Mouse (Mus musculus) brain, embryonic 14.5 days (tissue): ENCODE measurements at regions not wholly inside any gene's neighbourhood (a gene's known extent, or its start where the extent isn't known, plus 50 kb on each side); places are given as distances from the start of the nearest gene placed in this dataset.

Source experiments
- CTCF ChIP-seq: fragments of 200-500 bp; IDR thresholded peaks from 2 replicates; pipeline ENCODE4 v1.5.1; 2012; ENCODE audit warnings: inconsistent platforms, mild to moderate bottlenecking, moderate library complexity, borderline replicate concordance; ENCODE audit not compliant: insufficient read depth, insufficient read length; ENCODE audit errors: extremely low read depth
- POLR2A ChIP-seq: fragments of 200-500 bp; IDR thresholded peaks from 2 replicates; pipeline ENCODE4 v1.6.1; 2012; ENCODE audit warnings: mild to moderate bottlenecking, inconsistent platforms, borderline replicate concordance; ENCODE audit not compliant: poor library complexity, insufficient read depth, insufficient read length, severe bottlenecking; ENCODE audit errors: extremely low read depth

DNA sequence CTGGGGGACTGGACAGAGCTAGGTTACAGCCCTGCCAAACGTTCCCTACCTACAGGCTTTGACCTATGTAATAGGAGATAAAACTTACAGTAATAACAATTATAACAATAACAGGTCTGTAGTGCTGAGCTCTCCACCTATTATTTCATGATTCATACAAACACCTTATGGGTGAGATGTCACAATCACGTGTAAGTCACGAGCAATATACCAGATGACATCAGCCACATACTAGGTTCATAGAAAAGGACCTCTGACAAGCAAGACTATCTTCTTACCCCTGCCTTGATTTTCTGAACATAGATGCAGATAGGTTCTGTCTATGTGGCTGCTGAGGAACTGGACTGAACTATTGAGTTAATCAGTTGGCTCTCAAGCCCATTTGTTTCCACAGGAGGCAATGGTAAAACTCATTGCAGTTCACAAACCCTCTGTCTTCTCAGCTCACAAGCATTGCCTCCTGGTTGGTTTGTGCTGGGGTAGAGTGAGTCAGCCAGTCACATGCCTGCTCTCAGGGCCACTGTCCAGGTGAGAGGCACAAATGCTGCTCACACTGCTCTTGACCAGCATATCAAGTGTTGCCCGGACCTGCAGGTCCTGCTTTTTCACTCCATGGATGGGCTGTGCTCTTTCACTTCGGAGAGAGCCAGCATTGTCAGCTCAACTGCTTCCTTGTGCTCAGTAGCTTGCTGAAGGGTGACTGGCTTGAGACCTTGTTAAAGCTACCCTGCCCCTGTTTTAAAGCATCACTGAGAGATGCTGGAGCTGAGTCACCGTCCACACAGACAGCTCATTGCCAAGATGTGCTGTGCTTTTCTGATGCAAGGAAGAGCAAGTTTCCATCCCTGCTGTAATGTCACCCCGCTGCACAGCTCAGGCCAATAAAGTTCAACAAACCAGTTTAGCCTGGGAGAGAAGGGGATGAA is 1275.9 kb downstream of the Gsdmc2 start:
- TF ChIP-seq CTCF (no peak), POLR2A (no peak)
